20 mouse cellular contexts compared by ENCODE assay signal in genomic region chr16:78406657-78407056, GRCm38 (mm10).
"Had no signal": no experiment of that assay in that cellular context is flagged by ENCODE, and none has a peak within 500 bp of the region (broad histone marks: within the 10 kb centered on the region; RNA-seq: fewer than 3 reads in every experiment).

No protein-coding gene starts in this region.

- H3K36me3 ChIP-seq: liver, embryonic 13.5 days; midbrain, embryonic 10.5 days; midbrain, embryonic 15.5 days; neural tube, embryonic 12.5 days; neural tube, embryonic 15.5 days had no signal

- H3K27ac ChIP-seq: left cerebral cortex, adult 2 months; liver, embryonic 13.5 days; midbrain, embryonic 10.5 days; midbrain, embryonic 15.5 days; neural tube, embryonic 12.5 days; neural tube, embryonic 15.5 days; stomach, postnatal 0 days had no signal

- H3K4me1 ChIP-seq: liver, embryonic 13.5 days; midbrain, embryonic 10.5 days; midbrain, embryonic 15.5 days; neural tube, embryonic 12.5 days; neural tube, embryonic 15.5 days had no signal

- H3K27me3 ChIP-seq: liver, embryonic 13.5 days; megakaryocyte, embryonic 14.5 days; midbrain, embryonic 15.5 days; neural tube, embryonic 12.5 days; neural tube, embryonic 15.5 days had no signal

- H3K4me3 ChIP-seq: left cerebral cortex, adult 2 months; liver, embryonic 13.5 days; megakaryocyte, embryonic 14.5 days; midbrain, embryonic 10.5 days; midbrain, embryonic 15.5 days; neural tube, embryonic 12.5 days; neural tube, embryonic 15.5 days had no signal

- H3K9ac ChIP-seq: liver, embryonic 13.5 days; midbrain, embryonic 15.5 days; neural tube, embryonic 12.5 days; neural tube, embryonic 15.5 days had no signal

- H3K9me3 ChIP-seq: liver, embryonic 13.5 days; midbrain, embryonic 10.5 days; midbrain, embryonic 15.5 days; neural tube, embryonic 12.5 days; neural tube, embryonic 15.5 days had no signal

- H3K4me2 ChIP-seq: liver, embryonic 13.5 days; midbrain, embryonic 15.5 days; neural tube, embryonic 12.5 days; neural tube, embryonic 15.5 days had no signal

- ATAC-seq: intestine, embryonic 16.5 days; midbrain, embryonic 15.5 days had no signal

- DNase-seq: kidney, adult 18-20 months; kidney, adult 9 months; kidney, postnatal 36 days; layer of hippocampus, postnatal 36 days; liver, embryonic 13.5 days; lung, postnatal 36 days; right cerebral cortex, adult 18-20 months; right cerebral cortex, postnatal 14 days; right cerebral cortex, postnatal 4 days; thymus, adult 2 months; thymus, postnatal 14 days; thymus, postnatal 4 days had no signal
